Mouse (Mus musculus) MEL (cell line): ENCODE data around the gene Igsf21.

Experiments used
- CHD2 ChIP-seq: IDR thresholded peaks from 2 replicates; pipeline ENCODE4 v1.6.1; 2011; ENCODE audit warnings: low read length, improper control_type of control experiment
- CTCF ChIP-seq, 3 experiments: IDR thresholded peaks in 2 of 3; conservative IDR thresholded peaks in 1 of 3; 2 replicates each; pipeline ENCODE4 v1.5.1; 2011 to 2012; ENCODE audit warnings: low read length in 3 of 3, low read depth in 2 of 3, mild to moderate bottlenecking in 2 of 3, improper control_type of control experiment in 1 of 3, inconsistent platforms in 1 of 3, mixed read lengths in 1 of 3, moderate library complexity in 1 of 3; ENCODE audit not compliant: control insufficient read depth in 1 of 3, insufficient read depth in 1 of 3, poor library complexity in 1 of 3, severe bottlenecking in 1 of 3
- EP300 ChIP-seq, 2 experiments: IDR thresholded peaks; 2 replicates each; pipeline ENCODE4 v1.6.1; 2011; ENCODE audit warnings: improper control_type of control experiment in 2 of 2, low read length in 2 of 2, low read depth in 1 of 2, mild to moderate bottlenecking in 1 of 2
- HCFC1 ChIP-seq: IDR thresholded peaks from 2 replicates; pipeline ENCODE4 v1.6.1; 2012; ENCODE audit warnings: low read depth, mild to moderate bottlenecking, inconsistent platforms, low read length, improper control_type of control experiment, moderate library complexity
- MAX ChIP-seq: IDR thresholded peaks from 2 replicates; pipeline ENCODE4 v1.6.1; 2011; ENCODE audit warnings: low read length, improper control_type of control experiment
- MAZ ChIP-seq: IDR thresholded peaks from 2 replicates; pipeline ENCODE4 v1.6.1; 2012; ENCODE audit warnings: low read depth, mild to moderate bottlenecking, inconsistent platforms, low read length, improper control_type of control experiment
- NELFE ChIP-seq: IDR thresholded peaks from 2 replicates; pipeline ENCODE4 v1.6.1; 2011; ENCODE audit warnings: low read depth, low read length, improper control_type of control experiment
- POLR2A ChIP-seq, 2 experiments: IDR thresholded peaks; 2 replicates each; pipeline ENCODE4 v1.6.1; 2011 to 2012; ENCODE audit warnings: low read length in 2 of 2, mild to moderate bottlenecking in 2 of 2, control low read depth in 1 of 2, improper control_type of control experiment in 1 of 2, low read depth in 1 of 2, moderate library complexity in 1 of 2; ENCODE audit not compliant: control insufficient read depth in 1 of 2, insufficient read depth in 1 of 2, poor library complexity in 1 of 2
- RCOR1 ChIP-seq: IDR thresholded peaks from 2 replicates; pipeline ENCODE4 v1.6.1; 2012; ENCODE audit warnings: low read depth, mild to moderate bottlenecking, inconsistent platforms, low read length, improper control_type of control experiment
- SIN3A ChIP-seq: IDR thresholded peaks from 2 replicates; pipeline ENCODE4 v1.6.1; 2012; ENCODE audit warnings: low read length, improper control_type of control experiment, inconsistent platforms
- TCF12 ChIP-seq: IDR thresholded peaks from 2 replicates; pipeline ENCODE4 v1.6.1; 2014; ENCODE audit warnings: low read depth, mild to moderate bottlenecking, inconsistent platforms, low read length, improper control_type of control experiment, moderate library complexity
- USF2 ChIP-seq, 2 experiments: IDR thresholded peaks; 2 replicates each; pipeline ENCODE4 v1.6.1; 2011 to 2012; ENCODE audit warnings: improper control_type of control experiment in 2 of 2, low read length in 2 of 2, borderline replicate concordance in 1 of 2, inconsistent platforms in 1 of 2, low read depth in 1 of 2, mild to moderate bottlenecking in 1 of 2; ENCODE audit not compliant: insufficient read depth in 1 of 2
- ZC3H11A ChIP-seq: IDR thresholded peaks from 2 replicates; pipeline ENCODE4 v1.6.1; 2012; ENCODE audit warnings: low read depth, mild to moderate bottlenecking, inconsistent platforms, low read length, improper control_type of control experiment

DNA sequence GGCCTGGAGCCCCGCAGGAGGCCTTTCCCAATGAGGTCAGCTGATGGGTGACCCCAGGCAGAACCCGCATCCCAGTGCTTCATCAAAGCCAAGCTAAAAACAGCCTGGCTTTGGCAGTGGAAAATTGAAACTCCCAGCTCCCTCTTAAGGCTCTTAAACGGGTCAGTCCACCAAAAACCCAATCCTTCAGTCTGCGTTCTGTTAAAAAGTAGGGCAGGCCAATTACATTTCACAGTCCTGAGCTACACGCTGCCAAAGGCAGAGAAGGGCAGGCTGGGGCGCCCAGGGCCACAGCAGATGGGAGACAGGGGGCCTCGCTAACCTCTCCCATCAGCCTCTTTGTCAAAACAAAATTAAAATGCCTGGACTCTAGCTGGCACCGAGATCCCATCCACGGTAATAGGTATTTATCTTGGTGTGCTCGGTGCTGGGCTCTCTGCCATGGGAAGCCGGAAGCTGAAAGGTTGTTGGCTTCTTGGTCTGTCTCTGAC, 162.0 kb downstream of the Igsf21 start:
- TF ChIP-seq ZC3H11A = no peak
- no peak for TF ChIP-seq NELFE
- no peak for TF ChIP-seq CTCF (IDR thresholded peaks at IDR 0.05 in 2 of 3, conservative IDR thresholded peaks at IDR 0.05 in 1 of 3; ENCODE audit: control insufficient read depth in 1 of 3, insufficient read depth in 1 of 3, low read depth in 2 of 3, low read length in 3 of 3, poor library complexity in 1 of 3, severe bottlenecking in 1 of 3)
- no peak for TF ChIP-seq MAX
- no peak for TF ChIP-seq HCFC1
- no peak for TF ChIP-seq RCOR1
- no peak for TF ChIP-seq TCF12
- no peak for TF ChIP-seq CHD2
- no peak for TF ChIP-seq USF2 (IDR thresholded peaks at IDR 0.05; ENCODE audit: borderline replicate concordance in 1 of 2, insufficient read depth in 1 of 2, low read depth in 1 of 2, low read length in 2 of 2)
- TF ChIP-seq POLR2A (IDR thresholded peaks at IDR 0.05; ENCODE audit: control insufficient read depth in 1 of 2, insufficient read depth in 1 of 2, low read depth in 1 of 2, low read length in 2 of 2, poor library complexity in 1 of 2) = no peak
- no peak for TF ChIP-seq MAZ
- TF ChIP-seq SIN3A = no peak
- no peak for TF ChIP-seq EP300 (IDR thresholded peaks at IDR 0.05; ENCODE audit: low read depth in 1 of 2, low read length in 2 of 2)
